Mouse (Mus musculus) ES-Bruce4 (cell line): Measurements from ENCODE around the gene Sema5b.

Experiments used
- CTCF ChIP-seq: IDR thresholded peaks from one replicate; pipeline ENCODE4 v1.8.1; 2011; ENCODE audit warnings: low read depth, low read length
- POLR2A ChIP-seq: IDR thresholded peaks from one replicate; pipeline ENCODE4 v1.8.1; 2011; ENCODE audit warnings: low read length; ENCODE audit not compliant: insufficient read depth

DNA sequence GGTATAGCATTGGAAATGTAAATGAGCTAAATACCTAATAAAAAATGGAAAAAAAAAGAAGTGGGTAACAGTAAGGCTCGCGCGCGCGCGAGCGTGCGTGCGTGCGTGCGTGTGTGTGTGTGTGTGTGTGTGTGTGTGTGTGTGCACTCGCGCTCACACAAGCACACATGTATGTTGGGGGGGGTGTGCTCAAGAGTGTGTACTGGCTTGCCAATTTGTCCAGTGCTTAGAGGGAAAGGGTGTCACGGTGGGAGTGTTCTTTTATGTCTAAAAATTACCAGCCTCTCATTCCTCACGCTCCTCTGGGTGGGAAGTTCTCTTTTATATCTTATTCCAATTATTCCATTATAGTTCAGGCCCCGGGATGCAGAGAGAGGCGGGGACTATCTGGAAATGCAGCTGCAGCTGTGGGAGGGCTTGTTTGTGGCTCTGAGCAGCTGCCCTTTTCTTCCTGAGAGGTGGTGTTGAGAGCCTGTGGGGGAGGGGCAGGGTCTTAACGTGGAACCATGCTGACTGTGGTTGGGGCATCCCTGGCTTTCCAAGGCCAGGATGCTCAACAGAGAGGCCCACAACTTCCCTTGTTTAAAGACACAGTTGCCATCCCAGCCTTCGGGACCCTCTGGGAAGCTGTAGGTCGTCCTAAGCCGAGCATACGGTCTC is 23.4 kb downstream of the Sema5b start:
- TF ChIP-seq CTCF (no peak), POLR2A (no peak)
